Mouse (Mus musculus): ENCODE data around the gene Zbed5. TPM values are rescaled to one million over a fixed set of nuclear protein-coding genes. Genes with fewer than 3 reads are reported as not detected.
"Not testable (repeated sequence)": the region's sequence is repeated elsewhere in the genome, so short reads cannot be mapped to it uniquely, and the experiment has no call there.

Gene Zbed5
- total RNA-seq (2014; fragmentation: Nextera tagmentation) (1.2 and 3.1 TPM in 2 replicates), total RNA-seq (2017) (1.9 and 4.2 TPM in 2 replicates)

DNA sequence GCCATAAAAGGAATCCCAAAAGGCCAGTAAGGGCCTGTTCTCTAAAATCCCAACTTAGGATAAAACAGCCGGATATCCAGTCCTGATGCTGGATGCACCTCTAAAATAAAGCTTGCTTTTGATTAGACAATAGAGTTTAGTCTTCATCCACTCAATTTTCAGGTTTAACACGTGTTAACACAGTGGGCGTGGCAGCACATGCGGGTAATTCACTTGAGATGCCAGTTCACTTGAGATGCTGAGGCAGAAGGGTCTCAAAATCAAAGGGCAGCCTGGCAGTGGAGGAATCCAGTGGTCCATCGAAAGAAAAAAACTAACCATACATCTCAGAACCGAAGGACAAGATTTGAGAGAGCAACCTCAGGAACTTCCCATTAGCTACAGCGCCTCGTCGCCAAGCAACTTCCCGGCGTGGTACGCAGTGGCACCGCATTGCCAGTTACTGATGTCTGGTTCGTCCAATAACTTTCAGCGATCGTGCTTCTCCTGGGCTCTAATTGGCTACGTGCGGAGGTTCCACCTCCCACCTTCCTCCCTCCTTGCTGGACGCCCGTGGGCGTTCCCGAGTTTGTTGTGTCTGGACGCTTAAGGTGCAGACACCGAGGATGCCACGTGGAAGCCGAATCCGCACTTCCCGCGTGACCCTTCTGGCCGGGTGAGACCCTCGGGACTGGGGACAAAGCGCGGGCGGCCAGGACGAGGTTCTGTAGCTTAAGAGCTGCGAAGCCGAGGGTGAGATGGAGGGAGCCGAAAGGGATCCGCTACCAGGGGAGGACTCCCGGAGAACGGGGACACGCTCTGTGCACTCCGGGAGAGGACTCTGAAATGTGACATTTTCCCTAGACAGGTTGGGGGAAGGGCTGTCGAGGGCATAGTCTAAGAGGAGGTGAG, at the start of gene Zbed5:
Zbed5 (plus strand) TSS at position 526 of the 891 bp plus-strand sequence.
- ATAC-seq (replicated peaks; ENCODE audit: poor library complexity, severe bottlenecking): peak; percentile 100

DNA sequence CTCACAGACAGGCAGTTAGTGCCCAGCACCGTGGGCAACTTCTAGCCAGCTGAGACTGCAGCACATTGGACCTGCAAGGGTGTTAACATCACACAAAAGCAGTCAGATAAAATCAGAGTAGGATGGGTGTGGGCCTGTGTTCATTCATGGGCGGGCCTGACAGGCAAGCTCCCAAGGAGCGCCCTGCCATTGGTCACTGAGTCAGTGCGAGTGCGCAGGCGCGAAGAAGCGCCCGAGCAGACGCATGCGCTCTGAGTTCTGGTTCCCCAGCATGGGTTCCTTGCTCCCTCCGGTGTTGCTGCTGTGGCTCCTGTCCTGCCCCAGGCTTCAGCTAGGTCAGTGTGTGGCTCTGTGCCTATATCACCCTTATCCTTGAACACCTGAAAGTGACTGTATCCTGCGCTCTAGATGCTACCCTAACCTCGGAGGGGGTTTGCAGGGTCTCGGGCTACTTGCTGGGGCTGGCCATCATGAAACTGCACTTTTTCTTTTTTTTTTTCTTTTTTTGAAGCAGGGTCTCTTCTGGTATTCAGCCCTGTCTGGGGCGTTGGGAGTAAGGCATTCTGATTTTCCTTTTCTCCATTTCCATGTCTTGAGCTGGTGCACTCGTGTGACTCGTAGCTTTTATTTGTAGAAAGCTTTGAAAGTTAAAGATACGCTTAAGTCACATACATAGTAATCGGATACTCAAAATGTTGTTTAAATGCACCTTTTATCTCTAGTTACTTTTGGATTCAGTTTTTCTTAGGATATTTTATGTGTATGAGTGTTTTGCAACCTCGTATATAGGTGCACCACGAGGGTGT, 48.6 kb upstream of the Zbed5 start, which contains the start of gene Sumf2:
Sumf2 (plus strand) TSS at position 235 of the 806 bp plus-strand sequence.
- peak; percentile 99 for ATAC-seq (replicated peaks; ENCODE audit: poor library complexity, severe bottlenecking)

DNA sequence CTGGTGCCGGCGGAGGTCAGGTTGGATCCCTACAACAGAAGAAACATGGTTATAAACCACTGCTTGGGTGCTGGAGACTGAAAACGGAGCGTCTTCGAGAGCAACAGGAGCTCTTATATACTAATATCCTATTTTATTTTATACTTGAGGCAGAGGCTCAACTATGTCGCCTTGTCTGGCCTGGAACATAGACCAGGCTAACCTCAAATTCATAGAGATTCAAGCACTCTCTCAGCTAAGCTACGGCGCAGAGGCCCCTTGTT, 48.0 kb upstream of the Zbed5 start:
- no peak for ATAC-seq (replicated peaks; ENCODE audit: poor library complexity, severe bottlenecking)

DNA sequence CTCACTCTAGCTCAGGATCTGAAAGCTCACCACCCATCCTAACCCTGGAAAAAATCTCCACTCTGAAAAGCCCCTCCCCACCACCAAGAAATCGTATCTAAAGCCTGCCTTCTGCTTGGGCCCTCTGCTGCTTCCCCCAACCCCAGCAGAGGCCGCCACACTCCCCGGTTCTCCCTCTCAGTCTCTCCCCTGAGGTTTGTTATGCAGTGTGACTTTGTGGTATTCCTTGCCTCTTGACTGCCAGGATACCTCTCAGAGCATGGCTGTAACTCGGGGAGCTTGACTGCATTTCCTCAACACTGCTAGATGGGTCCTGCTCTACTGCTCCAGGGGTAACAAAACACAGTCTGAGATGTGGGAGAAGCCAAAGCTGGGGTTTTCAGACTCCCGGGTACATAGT, 40.4 kb upstream of the Zbed5 start:
- no peak for ATAC-seq (replicated peaks; ENCODE audit: poor library complexity, severe bottlenecking)

DNA sequence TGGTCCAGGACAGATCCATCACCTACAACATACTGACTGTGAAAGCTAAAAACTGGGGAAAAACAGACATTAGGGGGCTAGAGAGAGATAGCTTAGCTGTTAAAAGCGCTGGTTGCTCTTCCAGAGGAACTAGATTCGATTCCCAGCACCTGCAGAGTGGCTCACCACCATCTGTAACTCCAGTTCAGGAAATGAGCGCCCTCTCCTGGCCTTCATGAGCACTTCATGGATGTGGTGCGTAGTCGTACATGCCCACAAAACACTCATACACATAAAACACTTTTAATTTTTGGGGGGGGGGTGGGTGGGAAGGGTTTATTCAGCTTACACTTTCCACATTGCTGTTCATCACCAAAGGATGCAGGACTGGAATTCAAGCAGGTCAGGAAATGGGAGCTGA, 39.1 kb upstream of the Zbed5 start:
- 0 out of 2 replicates have a peak, but pooled peaks have one; percentile 35 for ATAC-seq (replicated peaks; ENCODE audit: poor library complexity, severe bottlenecking)

DNA sequence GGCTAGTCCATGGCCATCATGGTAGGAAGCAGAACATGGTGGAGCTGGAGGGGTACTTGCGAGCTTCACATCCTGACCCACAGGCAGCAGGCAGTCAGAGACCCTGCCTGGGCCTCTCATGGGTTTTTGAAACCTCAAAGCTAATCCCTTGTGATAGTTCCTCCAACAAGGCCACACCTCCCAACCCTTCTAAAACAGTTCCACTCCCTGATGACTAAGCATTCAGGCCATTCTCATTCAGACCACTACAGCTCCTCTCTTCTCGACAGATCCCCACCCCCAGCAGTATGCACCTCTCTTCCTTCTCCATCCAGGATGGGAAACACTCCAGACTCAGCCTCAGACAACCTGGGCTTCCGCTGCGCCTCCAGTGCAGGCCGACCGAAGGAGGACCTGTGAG, 33.2 kb upstream of the Zbed5 start:
- ATAC-seq (replicated peaks; ENCODE audit: poor library complexity, severe bottlenecking): no peak

DNA sequence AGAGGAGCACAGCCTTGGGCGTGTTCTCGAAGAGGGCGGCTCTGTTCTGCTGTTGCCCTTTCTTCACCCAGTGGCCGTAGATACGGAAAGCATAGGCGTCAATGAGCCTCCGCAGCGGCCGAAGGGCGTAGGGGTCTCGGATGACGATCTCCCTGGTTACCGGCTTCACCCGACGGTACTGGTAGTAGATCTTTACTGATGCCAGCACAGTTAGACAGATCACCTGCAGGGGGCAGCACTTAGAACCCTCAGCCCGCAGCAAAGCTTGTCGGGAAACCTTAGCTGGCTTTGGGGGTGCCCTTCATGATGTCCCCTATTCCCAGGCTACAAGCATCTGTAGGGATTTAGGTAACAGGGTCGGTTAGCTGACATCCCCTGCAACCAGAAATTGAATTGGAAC, 31.1 kb upstream of the Zbed5 start:
- ATAC-seq (replicated peaks; ENCODE audit: poor library complexity, severe bottlenecking): peak; percentile 76

DNA sequence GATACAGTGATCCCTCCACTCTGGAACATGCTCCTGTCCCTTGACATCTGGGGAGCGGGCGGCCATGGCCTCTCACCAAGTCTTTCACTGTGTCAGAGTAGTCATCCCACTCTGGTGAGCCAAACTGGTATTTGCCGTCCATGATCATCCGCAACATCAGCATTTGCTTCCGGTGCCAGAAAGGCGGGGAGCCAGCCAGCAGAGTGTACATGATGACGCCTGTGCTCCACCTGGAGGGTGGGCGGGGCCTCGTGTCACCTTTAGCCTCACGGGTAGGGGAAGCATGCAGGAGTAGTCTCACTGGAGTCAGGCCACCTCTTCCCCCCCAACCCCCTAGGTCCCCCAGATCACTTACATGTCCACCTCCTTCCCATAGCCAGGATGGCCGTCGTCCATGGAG, 29.7 kb upstream of the Zbed5 start:
- no peak for ATAC-seq (replicated peaks; ENCODE audit: poor library complexity, severe bottlenecking)

DNA sequence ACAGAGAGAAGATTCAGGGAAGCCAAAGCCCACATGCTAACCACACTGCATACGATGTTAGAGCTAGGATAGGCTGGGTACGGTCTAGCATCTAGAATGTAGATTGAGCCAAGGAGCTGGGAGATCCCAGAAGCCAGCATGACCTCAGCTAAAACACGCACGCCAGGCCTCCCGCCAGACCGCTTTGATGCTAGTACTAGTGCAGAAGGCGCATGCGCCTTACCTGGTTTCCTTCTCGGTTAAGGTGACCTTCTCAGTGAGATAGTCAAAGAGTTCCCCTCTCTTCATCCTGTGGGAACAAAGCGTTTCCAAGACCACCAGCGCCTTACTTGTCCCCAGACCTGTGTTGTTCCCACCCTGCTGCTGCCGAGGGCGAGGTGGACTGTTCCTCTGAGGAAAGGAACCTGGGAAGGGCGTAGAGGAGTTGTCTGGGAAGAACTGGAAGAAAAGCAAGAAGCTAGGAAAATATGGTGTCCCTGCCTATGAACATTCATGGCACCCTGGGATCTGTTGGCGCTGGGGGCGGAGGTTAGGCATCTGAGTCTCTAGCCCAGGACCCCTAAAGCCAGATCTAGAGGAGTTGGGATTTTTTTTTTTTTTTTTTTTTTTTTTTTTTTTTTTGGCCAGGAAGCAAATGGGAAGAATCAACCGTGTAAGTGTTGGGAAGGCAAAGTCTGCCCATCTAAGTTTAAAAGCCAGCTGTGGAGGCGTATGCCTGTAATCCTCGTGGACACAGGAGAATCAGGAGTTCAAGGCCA, 26.1 kb upstream of the Zbed5 start:
- ATAC-seq (replicated peaks; ENCODE audit: poor library complexity, severe bottlenecking): no peak

DNA sequence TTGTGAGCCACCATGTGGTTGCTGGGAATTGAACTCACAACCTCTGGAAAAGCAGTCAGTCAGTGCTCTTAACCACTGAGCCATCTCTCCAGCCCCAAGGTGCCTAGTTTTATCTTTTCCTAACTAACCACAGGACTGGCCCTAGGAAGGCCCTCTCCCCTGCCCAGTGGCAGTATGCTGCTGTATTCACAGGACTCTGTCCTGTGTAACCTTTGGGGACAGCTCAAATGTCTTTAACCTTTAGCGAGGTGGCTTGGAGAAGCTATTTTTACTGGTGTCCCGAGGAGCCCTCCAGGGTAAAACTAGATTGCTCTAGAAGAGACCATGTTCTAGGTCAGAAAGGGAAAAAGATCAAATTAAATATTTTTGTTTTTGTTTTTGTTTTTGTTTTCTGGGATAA, 24.3 kb upstream of the Zbed5 start:
- no peak for ATAC-seq (replicated peaks; ENCODE audit: poor library complexity, severe bottlenecking)

DNA sequence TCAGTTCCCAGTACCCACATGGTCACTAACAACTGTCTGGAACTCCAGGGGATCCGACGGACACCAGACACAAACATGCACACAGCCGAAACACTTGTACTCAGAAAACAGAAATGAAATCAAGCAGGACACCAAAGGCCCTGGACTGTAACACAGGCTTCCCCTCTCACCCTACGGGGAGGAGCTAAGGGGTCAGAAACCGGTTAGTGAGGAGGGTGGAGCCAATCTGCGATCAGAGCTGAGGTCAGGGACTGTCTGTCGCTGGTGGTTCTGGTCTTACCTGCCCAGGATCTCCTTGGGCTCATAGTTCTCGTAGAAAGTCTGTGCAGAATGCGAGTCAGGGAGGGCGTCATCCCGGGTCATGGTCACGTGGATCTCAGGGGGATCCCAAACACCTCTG, 21.6 kb upstream of the Zbed5 start:
- ATAC-seq (replicated peaks; ENCODE audit: poor library complexity, severe bottlenecking): no peak; the same call in 1 of the 2 replicates

DNA sequence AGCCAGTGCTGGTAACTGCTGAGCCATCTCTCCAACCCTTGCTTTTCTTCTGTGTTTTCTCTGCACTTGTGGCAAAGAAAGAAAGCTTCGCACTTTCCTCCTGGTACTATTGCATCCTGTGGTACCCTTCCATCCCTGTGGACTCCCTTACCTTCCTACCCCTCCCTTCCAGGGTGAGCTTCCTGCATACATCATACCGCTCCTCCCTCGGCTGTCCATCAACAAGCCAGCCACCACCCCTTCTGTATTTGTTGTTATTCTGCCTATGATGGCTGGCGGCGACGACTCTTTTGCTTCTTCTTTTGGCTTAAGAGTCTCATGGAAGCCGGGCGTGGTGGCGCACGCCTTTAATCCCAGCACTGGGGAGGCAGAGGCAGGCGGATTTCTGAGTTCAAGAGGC, 20.4 kb upstream of the Zbed5 start:
- no peak for ATAC-seq (replicated peaks; ENCODE audit: poor library complexity, severe bottlenecking)

DNA sequence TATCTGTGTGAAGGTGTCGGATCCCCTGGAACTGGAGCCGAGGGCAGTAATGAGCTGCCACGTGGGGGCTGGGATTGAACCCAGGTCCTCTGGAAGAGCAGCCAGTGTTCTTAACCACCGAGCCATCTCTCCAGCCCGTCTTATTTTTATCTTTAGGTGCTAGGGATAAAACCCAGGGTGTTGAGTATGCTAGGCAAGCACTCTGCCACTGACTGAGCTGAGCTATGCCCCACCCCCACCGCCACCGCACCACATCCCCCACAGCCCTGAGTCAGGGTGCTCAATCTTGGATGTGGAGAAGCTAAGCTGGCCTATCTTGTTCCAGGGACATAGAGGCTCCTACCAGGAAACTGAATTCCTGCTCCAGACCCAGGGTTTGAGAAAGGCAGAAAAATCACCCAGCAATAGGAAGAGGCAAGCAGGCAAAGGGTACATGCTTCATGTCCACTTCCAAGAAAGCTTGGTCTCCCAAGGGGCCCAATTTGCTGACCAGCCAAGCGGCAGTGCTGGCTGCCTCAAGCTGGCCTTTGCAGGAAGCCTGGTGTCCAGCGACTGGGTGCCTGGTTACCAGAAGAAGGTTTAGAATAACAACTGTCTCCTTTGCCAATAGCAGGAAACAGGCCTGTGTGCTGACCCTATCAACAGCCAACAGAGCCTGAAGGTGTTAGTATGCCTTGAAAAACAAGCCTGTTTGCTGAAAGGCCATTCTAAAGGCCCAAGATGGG, 17.6 kb upstream of the Zbed5 start:
- no peak for ATAC-seq (replicated peaks; ENCODE audit: poor library complexity, severe bottlenecking)

DNA sequence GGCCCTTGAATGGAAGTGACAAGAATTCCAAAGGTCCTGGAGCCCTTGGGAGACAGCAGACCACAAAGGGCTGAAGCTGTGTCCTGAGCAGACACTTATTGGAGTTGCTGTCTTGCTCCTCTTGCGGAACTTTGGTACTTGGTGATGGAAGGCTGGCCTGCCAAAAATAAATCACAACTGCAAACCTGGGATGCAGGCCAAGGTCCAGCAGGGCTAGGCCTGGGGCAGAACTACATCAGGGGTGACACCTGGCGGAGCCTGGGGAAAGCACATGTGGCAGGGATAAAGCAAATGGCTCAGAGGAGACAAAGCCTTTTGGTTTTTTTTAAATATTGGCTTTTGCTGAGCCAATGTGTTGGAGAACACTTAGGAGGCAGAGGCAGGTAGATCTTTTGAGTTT, 16.6 kb upstream of the Zbed5 start:
- no peak for ATAC-seq (replicated peaks; ENCODE audit: poor library complexity, severe bottlenecking)

DNA sequence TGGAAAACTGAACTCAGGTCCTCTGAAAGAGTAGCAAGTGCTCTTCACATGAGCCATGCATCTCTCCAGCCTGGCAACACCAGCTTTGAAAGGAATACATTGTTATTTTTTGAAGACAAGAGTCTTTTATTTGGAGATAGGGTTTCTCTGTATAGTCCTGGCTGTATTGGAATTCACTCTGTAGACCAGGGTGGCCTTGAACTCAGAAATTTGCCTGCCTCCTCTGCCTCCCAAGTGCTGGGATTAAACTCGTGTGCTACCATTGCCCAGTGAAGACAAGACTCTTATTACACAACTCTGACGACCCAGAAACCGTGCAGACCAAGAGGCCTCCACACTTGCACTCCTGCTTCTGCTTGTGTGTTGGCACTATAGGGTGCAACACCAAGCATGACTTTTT, 15.6 kb upstream of the Zbed5 start:
- no peak for ATAC-seq (replicated peaks; ENCODE audit: poor library complexity, severe bottlenecking)

DNA sequence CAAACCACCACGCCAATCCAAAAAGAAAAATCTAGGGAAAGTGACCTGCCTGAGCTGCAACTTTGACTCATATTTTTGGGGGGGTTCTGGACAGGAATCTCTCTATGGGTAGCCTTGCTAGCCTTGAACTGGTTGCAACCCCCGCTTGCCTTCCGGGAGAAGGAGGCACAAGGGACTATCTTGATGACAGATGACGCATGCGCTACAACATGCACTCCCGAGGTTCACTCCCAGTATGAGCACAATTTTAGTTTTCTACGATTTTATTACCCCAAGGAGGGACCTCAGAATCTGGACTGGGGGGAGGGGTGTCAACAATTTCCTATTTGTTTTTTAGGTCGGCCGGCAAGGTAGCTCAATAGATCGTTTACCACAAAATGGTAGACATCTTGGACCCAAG, 9.3 kb upstream of the Zbed5 start:
- no peak for ATAC-seq (replicated peaks; ENCODE audit: poor library complexity, severe bottlenecking)

DNA sequence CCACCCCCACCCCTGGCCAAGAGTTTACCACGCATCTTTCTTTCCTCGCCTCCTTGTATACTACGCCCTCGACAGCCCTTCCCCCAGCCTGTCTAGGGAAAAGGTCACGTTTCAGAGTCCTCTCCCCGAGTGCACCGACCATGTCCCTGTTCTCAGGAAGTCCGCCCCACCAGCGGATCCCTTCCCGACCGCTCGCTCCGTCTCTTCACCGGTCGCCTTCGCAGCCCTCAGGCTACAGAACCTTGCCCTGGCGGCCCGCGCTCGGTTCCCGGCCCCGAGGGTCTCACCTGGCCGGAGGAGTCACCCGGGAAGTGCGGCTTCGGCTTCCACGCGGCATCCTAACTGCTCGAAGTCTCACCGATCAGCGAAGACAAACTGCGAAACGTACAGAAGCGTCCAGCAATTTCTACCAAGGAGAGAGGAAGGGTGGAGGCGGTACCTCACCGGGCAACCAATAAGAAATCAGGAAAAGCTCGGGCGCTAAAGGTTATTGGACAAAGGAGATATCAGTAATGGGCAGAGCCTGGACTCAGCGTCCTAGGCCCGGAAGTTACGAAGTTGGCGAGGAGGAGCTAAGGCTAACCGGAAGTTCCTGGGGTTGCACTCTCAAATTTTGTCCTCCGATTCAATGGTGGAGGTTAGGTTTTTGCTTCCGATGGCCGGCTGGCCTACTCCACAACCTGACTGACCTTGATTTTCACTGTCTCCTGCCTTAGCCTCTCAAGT, 8.4 kb upstream of the Zbed5 start, which contains the start of gene Chchd2:
Chchd2 (minus strand) TSS at position 560 of the 726 bp plus-strand sequence.
- ATAC-seq (replicated peaks; ENCODE audit: poor library complexity, severe bottlenecking): peak; percentile 98

DNA sequence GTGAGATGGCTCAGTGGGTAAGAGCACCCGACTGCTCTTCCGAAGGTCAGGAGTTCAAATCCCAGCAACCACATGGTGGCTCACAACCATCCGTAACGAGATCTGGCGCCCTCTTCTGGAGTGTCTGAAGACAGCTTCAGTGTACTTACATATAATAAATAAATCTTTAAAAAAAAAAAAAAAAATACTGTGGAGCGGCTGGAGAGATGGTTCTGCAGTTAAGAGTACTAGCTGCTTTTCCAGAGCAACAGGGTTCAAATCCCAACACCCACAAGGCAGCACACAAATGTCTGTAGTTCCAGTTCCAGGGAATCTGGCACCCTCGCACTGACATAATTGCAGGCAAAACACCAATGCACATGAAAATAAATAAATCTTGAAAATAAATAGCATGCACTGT, 5.1 kb upstream of the Zbed5 start:
- not testable (repeated sequence) for ATAC-seq (replicated peaks; ENCODE audit: poor library complexity, severe bottlenecking)

DNA sequence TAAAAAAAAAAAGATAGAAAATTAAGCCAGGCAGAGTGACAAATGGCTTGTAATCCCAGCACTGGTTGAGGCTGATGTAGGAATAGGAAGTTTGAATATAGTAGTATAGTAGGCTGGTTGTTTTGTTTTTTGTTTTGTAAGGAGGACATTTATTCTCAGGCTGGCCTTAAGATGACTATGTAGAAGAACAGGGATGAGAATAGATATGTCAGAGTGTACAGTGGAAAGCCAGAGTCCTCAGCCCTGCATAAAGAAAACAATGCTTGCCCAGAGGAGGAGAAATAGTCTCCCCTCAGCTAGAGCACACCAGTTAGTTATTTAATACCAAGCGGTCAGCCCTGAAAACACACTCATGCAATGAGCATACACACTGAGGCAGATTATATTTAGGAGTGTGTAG, 2.9 kb downstream of the Zbed5 start, which contains the start of gene Phkg1:
Phkg1 (minus strand) TSS at position 101 of the 400 bp plus-strand sequence.
- ATAC-seq (replicated peaks; ENCODE audit: poor library complexity, severe bottlenecking): no peak
